Mouse (Mus musculus) liver, postnatal 0 days (tissue): ENCODE data around the gene Rbms3.

Experiments used
- CTCF ChIP-seq: sonication (generic); IDR thresholded peaks from 2 replicates; pipeline ENCODE4 v1.5.1; 2016; ENCODE audit warnings: antibody characterized with exemption, low read depth
- EP300 ChIP-seq: IDR thresholded peaks from 2 replicates; pipeline ENCODE4 v1.6.1; 2016; ENCODE audit warnings: antibody characterized with exemption, low read depth, mild to moderate bottlenecking

GRCm38 (mm10) chr9:116557781-116558180 is 1071.9 kb downstream of the Rbms3 start:
- TF ChIP-seq CTCF (no peak), EP300 (no peak)
